Mouse (Mus musculus): ENCODE results near the gene Uqcr11. TPM values are rescaled to one million over a fixed set of nuclear protein-coding genes. Genes with fewer than 3 reads are reported as not detected.
A peak's percentile ranks its signal among the peaks of the same experiment; 100 is the strongest.

Gene Uqcr11
- polyA plus RNA-seq, 1 experiment from 2014 or later: 890 TPM

DNA sequence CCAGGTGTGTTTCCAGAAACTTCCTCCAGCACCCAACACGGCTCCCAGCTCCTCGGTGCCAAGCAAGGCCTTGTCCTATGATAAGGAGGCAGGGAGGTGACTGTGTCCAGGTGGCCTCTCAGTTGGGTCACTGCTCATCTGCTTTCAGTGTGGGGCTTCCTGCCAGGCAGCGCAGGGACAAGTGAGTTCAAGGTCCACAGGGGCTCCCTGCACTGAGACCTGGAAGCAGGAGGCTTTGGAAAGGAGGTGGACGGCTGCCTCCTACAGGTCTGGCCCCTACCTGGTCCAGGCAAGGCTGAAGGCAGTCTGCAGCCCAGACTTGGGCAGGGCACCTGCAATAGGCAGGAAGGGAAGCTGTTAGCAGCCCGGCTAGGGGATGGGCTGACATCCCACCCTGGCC, 13.9 kb downstream of the Uqcr11 start:
- Histone ChIP-seq H3K9me3 (no peaks in the 10 kb centered on the region), H3K27ac (no peak overlapping the region), H3K4me1 (replicated peaks) (peaks cover 18% of the 10 kb centered on the region), H3K9ac (no peak overlapping the region), H3K36me3 (peaks cover 38% of the 10 kb centered on the region), H3K4me3 (replicated peaks) (no peak overlapping the region), H3K27me3 (replicated peaks) (no peaks in the 10 kb centered on the region), H3K4me2 (replicated peaks) (no peak overlapping the region)
- ATAC-seq: no peak
- 78% methylated on average over 5 of the region's 5 CpGs for WGBS

DNA sequence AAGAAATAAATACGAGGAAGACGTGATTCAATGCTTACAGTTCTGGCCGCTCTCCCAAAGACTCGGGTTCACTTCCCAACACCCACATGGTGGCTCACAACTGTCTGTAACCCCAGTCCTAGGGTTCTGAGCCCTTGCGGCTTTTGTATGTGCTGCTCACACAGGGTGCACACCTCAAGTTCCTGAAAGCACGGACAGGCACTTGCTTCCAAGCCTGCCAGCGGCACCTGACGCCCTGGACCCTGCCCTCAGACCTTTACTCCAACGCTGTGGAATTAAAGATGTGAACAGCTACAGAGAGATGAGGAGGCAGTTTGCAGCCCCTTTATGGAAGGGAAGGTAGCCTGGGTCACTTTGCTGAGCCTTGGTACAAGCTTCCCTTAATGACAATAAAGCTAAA, 15.9 kb downstream of the Uqcr11 start:
- Histone ChIP-seq H3K27ac (no peak overlapping the region), H3K4me2 (replicated peaks) (no peak overlapping the region), H3K9ac (no peak overlapping the region), H3K27me3 (replicated peaks) (no peaks in the 10 kb centered on the region), H3K36me3 (peaks cover 38% of the 10 kb centered on the region), H3K4me1 (replicated peaks) (peaks cover 12% of the 10 kb centered on the region), H3K4me3 (replicated peaks) (no peak overlapping the region), H3K9me3 (no peaks in the 10 kb centered on the region)
- ATAC-seq: no peak
- WGBS: 65% methylated on average over 9 of the region's 9 CpGs

DNA sequence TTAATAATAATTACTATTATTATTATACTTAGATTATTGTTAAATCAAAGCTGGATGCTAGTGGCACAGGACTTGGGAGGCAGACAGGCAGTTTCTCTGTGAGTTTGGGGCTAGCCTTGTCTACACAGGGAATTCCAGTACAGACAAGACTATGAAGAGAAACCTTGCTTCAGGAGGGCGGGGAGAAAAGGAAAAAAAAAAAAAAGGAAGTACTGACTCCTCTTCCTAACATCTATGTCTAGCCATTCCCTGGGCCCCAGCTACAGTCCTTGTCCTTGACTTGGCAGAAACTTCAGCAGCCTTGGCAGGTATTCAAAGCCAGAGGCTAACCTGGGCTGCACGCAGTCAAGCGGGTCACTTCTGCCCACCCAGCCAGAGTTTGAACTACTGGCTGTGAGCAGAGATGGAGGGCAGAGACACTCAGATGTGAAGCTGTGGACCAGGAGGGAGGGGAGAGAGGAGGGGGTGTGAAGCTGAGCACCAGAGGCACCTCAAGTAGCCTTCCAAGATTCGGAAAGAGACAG, 17.4 kb downstream of the Uqcr11 start:
- no peak overlapping the region for H3K27ac ChIP-seq
- H3K9me3 ChIP-seq: no peaks in the 10 kb centered on the region
- peaks cover 25% of the 10 kb centered on the region for H3K36me3 ChIP-seq
- H3K27me3 ChIP-seq (replicated peaks): no peaks in the 10 kb centered on the region
- WGBS: 61% methylated on average over 4 of the region's 4 CpGs
- H3K4me1 ChIP-seq (replicated peaks): peaks cover 27% of the 10 kb centered on the region
- no peak for ATAC-seq
- no peak overlapping the region for H3K4me2 ChIP-seq (replicated peaks)
- no peak overlapping the region for H3K9ac ChIP-seq
- H3K4me3 ChIP-seq (replicated peaks): no peak overlapping the region

DNA sequence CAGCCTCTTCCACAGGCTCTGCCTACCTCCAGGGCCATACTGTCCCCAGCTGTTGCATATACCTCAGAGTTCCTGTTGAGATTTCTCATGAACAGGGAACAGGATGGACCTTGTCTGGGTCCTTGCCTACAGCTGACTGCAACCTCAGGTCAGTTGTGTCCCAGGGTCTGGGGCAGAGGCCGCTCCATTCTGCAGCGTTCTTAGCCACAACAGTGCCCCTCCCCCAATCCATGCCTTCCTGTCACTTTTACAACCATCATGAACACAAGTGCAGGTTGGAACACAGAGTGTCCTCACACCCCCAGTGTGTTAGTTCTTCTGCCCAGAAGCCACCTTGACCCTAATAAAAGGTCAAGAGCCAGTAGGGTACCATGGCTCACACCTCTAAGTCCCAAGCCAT, 17.9 kb downstream of the Uqcr11 start:
- no peak overlapping the region for H3K4me3 ChIP-seq (replicated peaks)
- H3K27ac ChIP-seq: no peak overlapping the region
- H3K36me3 ChIP-seq: peaks cover 21% of the 10 kb centered on the region
- H3K9me3 ChIP-seq: no peaks in the 10 kb centered on the region
- peaks cover 30% of the 10 kb centered on the region for H3K4me1 ChIP-seq (replicated peaks)
- H3K9ac ChIP-seq: peak overlapping the region; percentile 73; the same call in 1 of the 2 replicates
- H3K27me3 ChIP-seq (replicated peaks): no peaks in the 10 kb centered on the region
- H3K4me2 ChIP-seq (replicated peaks): no peak overlapping the region
- ATAC-seq: no peak
- 16% methylated on average over 2 of the region's 2 CpGs for WGBS

DNA sequence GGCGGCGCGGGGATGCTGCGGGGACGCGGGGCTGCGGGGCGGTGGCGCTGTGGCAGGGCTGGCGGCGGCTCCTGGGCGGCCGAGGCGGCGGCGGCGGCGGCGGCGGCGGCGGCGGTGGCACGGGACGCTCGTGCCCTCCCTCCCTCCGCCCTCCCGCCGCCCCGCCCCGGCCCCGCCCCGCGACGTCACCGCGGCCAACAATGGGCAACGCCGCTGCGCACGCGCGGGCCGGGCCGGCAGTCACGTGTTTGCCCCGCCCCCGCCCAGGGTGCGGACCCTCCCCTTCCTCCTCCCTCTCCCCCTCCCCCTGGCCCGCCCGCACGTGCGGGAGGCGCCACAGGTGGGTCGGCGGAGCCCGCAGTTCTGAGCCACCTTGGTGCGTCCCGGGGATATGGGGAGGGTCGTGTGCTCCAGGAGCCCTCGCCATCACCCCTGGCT, 19.1 kb downstream of the Uqcr11 start, which contains the start of gene Mex3d:
Gene Mex3d, minus strand, starts transcription at position 138 of the 438 bp plus-strand sequence.
- peak within 1 kb of the TSS; percentile 88 for H3K4me2 ChIP-seq (replicated peaks)
- H3K36me3 ChIP-seq: peaks cover 14% of the 10 kb centered on the region
- peak within 1 kb of the TSS; percentile 88 for H3K9ac ChIP-seq
- H3K4me3 ChIP-seq (replicated peaks): peak within 1 kb of the TSS; percentile 89
- no peaks in the 10 kb centered on the region for H3K27me3 ChIP-seq (replicated peaks)
- H3K9me3 ChIP-seq: no peaks in the 10 kb centered on the region
- H3K4me1 ChIP-seq (replicated peaks): peaks cover 34% of the 10 kb centered on the region
- peak; percentile 66 for ATAC-seq
- 2% methylated on average over 8 of the region's 61 CpGs for WGBS
- peak within 1 kb of the TSS; percentile 74 for H3K27ac ChIP-seq

DNA sequence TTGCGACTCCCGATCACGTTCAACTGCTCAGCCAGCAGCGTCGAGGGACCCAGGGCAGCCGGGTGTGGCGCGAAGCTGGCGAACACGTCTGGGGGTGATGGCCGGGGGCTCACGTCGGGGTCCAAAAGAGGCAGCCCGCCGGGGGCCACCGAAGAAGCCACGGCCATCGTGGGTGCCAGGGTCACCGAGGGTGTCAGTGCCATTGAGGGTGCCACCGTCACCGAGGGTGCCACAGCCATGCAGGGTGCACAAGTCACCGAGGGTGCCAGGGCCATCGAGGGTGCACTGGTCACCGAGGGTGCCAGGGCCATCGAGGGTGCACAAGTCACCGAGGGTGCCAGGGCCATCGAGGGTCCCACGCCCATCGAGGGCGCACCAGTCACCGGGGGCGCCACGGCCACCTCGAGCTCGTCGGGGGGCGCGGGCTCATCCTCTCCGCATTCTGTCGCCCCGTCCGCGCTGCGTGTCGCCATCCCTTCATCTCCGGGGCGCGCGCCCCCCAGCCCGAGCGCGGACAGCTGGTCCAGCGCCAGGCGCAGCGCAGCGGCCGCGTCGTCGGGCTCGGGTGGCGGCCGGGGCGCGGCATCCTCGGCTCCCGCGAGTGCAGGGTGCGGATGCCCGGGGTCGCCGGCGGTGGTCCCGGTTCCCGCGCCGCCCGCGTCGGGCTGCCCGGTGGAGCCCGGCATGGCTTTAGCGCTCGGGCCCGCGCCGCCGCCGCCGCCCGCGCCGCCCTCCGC, 19.7 kb downstream of the Uqcr11 start:
- no peaks in the 10 kb centered on the region for H3K27me3 ChIP-seq (replicated peaks)
- peak overlapping the region; percentile 88 for H3K9ac ChIP-seq
- H3K36me3 ChIP-seq: peaks cover 15% of the 10 kb centered on the region
- ATAC-seq: peak; percentile 15
- H3K4me1 ChIP-seq (replicated peaks): peaks cover 34% of the 10 kb centered on the region
- H3K27ac ChIP-seq: peak overlapping the region; percentile 74
- H3K4me2 ChIP-seq (replicated peaks): peak overlapping the region; percentile 85
- peak overlapping the region; percentile 89 for H3K4me3 ChIP-seq (replicated peaks)
- no peaks in the 10 kb centered on the region for H3K9me3 ChIP-seq
- whole genome bisulfite sequencing: under 1% methylated on average over 75 of the region's 94 CpGs

DNA sequence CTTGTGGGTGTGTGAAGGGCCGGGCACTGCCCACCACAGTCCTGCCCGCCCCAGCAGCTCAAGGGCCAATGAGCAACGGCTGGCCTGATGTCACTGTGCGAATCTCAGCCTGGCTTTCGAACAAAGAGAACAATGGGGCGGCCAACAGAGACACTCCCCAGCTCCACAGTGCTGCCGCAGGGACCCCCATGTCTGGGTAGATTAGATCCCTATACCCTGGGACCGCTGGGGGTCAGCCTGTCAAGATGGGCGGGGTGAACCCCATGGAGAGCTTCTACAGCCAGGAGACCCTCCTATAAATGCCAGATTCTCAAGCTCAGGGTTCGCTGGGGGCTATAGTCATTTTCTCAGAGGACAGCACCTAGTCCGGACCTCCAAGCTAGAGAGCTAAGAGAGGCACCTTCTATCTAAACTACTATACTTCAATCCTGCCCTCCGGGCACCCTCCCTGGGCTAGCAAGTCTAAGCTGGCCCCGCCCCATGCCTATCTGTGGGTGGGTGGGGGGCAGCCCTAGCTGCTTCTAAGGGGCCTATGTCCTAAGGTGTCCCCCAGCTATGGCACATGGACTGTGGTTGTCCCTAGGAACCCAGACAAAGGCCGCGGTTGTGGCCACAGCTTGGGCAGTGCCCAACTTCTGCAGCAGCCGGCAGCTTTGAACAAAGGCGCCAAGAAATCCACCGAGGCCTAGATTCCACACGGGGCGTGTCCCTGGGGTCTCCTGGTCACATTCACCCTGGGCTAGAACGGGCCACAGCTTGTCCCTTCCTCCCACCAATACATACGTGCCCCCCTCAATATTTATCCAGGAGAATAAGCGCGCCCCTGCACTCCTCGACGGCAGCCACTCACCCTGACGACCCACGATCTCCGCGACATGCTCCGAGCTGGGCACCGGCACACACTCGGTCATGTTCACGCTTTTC, 20.6 kb downstream of the Uqcr11 start:
- Histone ChIP-seq H3K4me1 (replicated peaks) (peaks cover 36% of the 10 kb centered on the region), H3K4me2 (replicated peaks) (peak overlapping the region; percentile 85), H3K9ac (peak overlapping the region; percentile 88), H3K27me3 (replicated peaks) (no peaks in the 10 kb centered on the region), H3K4me3 (replicated peaks) (peak overlapping the region; percentile 89), H3K27ac (peak overlapping the region; percentile 74), H3K9me3 (no peaks in the 10 kb centered on the region), H3K36me3 (peaks cover 19% of the 10 kb centered on the region)
- under 1% methylated on average over 34 of the region's 34 CpGs for WGBS
- ATAC-seq: peak; percentile 31

DNA sequence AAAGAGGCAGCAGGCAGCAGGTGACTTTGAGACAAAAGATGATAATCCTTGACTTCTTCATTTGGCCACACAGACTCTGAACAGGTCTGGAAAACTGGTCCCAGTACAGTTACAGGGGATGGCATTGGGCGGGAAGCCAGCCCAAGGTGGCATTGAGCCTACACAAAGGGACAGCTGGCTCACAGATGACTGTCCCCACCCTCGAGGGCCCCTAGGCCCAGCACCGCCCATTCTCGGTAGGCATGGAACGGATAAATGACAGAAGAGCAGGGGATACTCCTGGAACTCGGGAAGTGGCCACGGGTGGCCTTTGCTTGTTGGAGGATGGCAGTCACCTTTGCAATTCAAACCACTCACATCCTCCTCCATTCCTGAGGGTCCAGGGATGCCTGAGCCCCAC, 21.3 kb downstream of the Uqcr11 start:
- H3K9me3 ChIP-seq: no peaks in the 10 kb centered on the region
- peak overlapping the region; percentile 85 for H3K4me2 ChIP-seq (replicated peaks)
- 21% methylated on average over 7 of the region's 7 CpGs for WGBS
- no peaks in the 10 kb centered on the region for H3K27me3 ChIP-seq (replicated peaks)
- H3K4me3 ChIP-seq (replicated peaks): peak overlapping the region; percentile 89
- H3K9ac ChIP-seq: peak overlapping the region; percentile 88
- ATAC-seq: no peak
- peaks cover 22% of the 10 kb centered on the region for H3K36me3 ChIP-seq
- H3K4me1 ChIP-seq (replicated peaks): peaks cover 37% of the 10 kb centered on the region
- H3K27ac ChIP-seq: no peak overlapping the region; the same call in 1 of the 2 replicates

DNA sequence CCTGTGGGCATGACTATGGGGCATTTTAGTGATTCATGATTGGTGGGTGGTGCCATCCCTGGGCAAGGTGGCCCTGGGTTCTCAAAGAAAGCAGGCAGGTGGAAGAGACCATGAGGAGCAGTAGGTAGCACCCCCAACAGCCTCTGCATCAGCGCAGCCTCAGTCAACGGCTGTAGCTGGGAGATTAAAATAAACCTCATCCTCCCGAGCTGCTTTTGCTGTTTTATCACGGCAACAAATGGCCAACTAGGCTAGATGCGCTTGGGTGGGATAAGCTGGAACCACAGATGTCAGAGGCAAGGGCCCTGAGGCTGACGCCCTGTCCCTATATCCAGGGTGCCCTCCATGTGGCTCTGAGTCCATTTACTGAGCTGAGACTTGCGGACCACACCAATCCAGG, 21.9 kb downstream of the Uqcr11 start:
- no peaks in the 10 kb centered on the region for H3K9me3 ChIP-seq
- WGBS: 72% methylated on average over 7 of the region's 7 CpGs
- H3K9ac ChIP-seq: peak overlapping the region; percentile 88; the same call in 1 of the 2 replicates
- no peak for ATAC-seq
- H3K4me2 ChIP-seq (replicated peaks): peak overlapping the region; percentile 85
- no peak overlapping the region for H3K27ac ChIP-seq
- peaks cover 25% of the 10 kb centered on the region for H3K36me3 ChIP-seq
- peak overlapping the region; percentile 89 for H3K4me3 ChIP-seq (replicated peaks)
- peaks cover 37% of the 10 kb centered on the region for H3K4me1 ChIP-seq (replicated peaks)
- H3K27me3 ChIP-seq (replicated peaks): no peaks in the 10 kb centered on the region

DNA sequence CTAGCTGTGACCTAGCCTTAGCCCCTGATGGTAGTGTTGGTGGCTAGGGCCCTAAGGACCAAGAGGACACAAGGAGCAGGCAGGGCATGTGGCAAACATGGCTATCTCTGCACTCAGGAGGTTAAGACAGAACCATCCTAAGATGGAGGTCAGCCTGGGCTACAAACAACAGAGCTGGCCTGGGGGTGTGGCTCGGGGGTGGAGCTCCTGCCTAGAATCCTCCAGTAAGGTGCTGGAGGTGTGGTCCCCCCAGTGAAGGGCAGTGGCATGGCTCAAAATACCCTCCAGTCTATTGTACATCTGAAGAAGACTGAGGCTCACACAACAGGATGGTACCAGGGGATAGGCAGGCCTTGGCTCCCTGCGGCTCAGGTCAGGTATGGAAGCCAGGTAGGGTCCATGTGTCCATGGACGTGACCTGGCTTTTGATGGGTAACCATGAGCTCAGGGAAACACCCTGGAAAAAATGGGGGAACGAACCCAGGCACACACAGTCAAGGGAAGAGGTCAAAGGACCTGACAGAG, 22.5 kb downstream of the Uqcr11 start:
- no peaks in the 10 kb centered on the region for H3K27me3 ChIP-seq (replicated peaks)
- peaks cover 37% of the 10 kb centered on the region for H3K4me1 ChIP-seq (replicated peaks)
- ATAC-seq: no peak
- H3K27ac ChIP-seq: no peak overlapping the region
- H3K36me3 ChIP-seq: peaks cover 25% of the 10 kb centered on the region
- no peaks in the 10 kb centered on the region for H3K9me3 ChIP-seq
- H3K9ac ChIP-seq: no peak overlapping the region
- WGBS: 91% methylated on average over 4 of the region's 4 CpGs
- H3K4me3 ChIP-seq (replicated peaks): no peak overlapping the region
- peak overlapping the region; percentile 85 for H3K4me2 ChIP-seq (replicated peaks)

DNA sequence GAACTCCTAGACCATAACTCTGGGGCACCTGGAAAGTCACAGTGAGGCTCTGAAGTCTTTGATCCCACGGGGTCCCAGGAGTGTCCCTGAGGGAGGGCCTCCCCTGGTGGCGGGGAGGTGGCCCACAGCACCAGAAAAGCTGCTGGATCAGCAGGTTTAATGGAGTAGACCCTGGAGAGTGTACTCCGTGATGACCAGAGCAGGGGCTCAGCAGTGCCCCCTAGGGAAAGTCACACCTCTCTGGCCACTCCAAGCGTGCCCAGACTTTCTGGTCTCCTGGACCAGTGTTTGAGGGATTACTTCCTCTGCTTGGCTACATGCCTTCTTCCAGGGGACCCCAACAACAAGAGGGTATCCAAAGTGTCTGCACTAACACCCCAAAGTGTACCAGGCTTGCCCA, 23.2 kb downstream of the Uqcr11 start:
- ATAC-seq: no peak
- Histone ChIP-seq H3K36me3 (peaks cover 25% of the 10 kb centered on the region), H3K4me1 (replicated peaks) (peaks cover 35% of the 10 kb centered on the region), H3K4me2 (replicated peaks) (no peak overlapping the region; the same call in 1 of the 2 replicates), H3K27ac (no peak overlapping the region), H3K9ac (no peak overlapping the region), H3K27me3 (replicated peaks) (no peaks in the 10 kb centered on the region), H3K4me3 (replicated peaks) (no peak overlapping the region), H3K9me3 (no peaks in the 10 kb centered on the region)
- WGBS: 63% methylated on average over 4 of the region's 4 CpGs

Measured in intestine, embryonic 15.5 days (tissue).